Mouse (Mus musculus): ENCODE measurements around the gene Egfr.

Gene Egfr

DNA sequence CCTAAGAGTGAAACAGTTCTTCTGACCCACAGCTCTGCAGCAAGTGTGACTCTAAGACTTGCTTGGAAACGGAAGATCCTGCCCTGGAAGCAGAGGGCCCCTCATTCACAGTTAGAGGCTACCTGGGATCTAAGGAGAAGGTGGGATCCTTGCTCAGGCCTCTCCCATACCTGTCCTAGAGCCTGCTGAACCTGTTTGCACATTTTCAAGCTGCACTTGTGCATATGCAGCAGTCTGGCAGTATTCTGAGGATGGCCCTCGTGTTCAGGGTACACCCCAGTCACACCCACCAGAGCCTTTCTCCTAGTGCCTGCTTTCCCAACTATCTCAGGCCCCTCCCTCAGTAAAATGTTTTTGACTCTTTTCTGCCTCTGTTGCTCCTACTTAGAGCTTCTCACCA is 29.6 kb downstream of the Egfr start:
- no peak for DNase-seq

DNA sequence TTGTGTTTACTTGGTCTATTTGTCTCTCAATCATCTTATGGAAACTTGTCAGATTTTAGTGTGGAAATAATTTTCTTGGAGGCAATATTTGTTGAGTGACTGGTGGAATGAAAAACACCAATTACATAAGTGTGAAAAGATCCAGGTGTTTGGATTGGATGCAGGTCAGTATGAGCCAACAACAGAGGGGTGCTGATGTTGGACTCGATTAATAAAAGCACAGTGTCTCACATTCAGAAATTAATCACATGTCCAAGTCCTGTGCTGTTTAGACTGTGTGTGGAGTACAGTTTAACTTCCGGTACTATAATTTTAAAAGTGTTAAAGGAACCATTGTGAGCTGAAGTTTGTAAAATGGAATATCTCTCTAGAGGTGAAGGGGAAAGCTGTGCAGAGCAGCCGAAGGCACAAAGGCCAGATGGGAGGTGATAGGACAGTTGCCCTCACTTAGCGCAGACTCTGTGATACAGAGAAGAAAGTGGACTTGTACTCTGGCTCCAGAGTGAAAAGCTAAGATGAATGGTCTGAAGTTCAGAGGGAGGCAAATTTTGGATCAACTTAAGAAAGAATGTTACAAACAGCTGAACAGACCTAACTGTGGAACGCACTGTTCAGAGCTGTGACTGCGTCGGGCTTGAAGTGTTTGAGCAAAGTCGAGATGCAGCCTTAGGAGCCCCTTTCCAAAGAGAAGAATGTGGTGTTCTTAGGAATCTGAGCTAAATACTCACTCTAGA is 32.1 kb downstream of the Egfr start:
- peak; percentile 82 for DNase-seq

- no peak for DNase-seq
Observed at GRCm38 (mm10) chr11:16792638-16793585, 40.9 kb downstream of the Egfr start.

- no peak for DNase-seq
Observed at GRCm38 (mm10) chr11:16795012-16795411, 43.0 kb downstream of the Egfr start.

DNA sequence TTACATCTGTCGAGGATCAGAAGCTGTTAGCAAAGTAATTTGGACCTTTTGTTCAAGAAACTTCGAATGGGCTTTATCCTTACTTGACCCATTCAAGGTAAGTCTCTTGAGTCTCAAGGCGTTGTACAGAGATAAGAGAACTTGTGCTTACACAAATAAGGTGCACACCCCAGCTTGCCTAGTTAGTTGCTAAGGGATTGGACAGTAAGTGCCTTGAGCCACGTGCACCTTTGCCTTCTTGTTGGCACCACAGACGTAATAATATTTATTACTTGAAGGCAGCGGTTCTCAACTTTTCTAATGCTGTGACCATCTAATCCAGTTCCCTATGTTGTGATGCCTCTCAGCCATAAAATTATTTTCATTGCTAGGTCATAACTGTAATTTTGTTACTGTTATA is 43.5 kb downstream of the Egfr start:
- DNase-seq: no peak

GRCm38 (mm10) chr11:16797456-16797855 is 45.5 kb downstream of the Egfr start:
- no peak for DNase-seq

DNA sequence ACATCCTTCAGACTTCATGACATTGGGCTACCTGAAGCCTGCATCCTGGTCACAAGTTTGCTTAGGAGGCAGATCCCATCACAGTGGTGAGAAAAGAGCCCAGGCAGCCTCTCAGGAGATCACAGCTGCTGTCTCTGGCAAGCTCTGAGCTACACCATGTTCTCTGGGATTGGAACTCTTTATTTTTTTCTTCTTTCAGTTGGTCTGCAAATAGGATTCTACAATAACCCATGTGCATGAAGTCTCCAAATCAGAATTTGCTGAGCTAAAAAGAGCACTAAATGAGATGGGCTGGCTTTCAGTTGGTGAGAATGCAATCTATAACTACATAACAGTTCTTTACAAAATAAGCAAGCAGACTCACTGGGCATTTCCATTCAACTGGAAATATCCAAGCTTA is 46.1 kb downstream of the Egfr start:
- no peak for DNase-seq

GRCm38 (mm10) chr11:16800507-16800906 is 48.5 kb downstream of the Egfr start:
- DNase-seq: peak; percentile 94

GRCm38 (mm10) chr11:16802668-16803067 is 50.7 kb downstream of the Egfr start:
- DNase-seq: no peak

DNA sequence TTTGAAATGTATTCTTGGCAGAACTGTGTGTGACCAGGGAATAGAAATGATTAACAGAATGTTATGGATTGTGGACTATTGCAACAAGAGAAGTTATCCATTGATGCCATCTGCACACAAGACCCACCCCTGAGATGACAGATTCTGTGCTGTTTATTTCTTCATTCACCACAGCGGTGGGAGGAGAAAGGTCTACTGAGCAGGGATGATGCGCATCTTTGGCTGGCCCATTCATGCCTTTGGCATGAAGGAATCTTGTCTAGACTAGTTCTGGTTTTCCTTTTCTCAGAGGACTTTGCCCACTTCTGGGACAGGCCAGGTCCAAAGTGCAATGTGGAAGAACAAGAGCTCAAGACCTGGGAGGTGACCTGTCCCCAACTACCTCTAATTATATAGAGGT is 52.0 kb downstream of the Egfr start:
- DNase-seq: peak; percentile 95

DNA sequence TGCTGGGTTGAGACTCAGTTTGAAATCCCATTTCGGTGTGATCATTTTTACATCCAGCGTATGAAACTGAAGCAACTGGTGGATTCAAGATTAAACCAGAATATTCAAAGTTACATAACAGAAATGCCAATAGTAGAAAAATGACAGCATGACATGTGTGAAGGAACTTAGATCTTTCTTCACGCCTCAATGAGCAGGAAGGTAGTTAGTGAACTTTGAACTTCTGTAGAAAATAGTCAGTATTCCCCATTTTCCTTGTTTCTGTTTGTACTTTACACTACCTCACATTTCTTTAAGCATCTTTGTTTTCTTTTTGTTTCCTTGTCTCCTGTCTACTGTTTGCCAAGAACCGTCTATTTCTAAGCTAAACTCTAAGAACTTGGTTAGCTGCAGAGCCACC is 53.9 kb downstream of the Egfr start:
- peak; percentile 77 for DNase-seq

- DNase-seq: no peak
Observed at GRCm38 (mm10) chr11:16809161-16809967, 57.4 kb downstream of the Egfr start.

DNA sequence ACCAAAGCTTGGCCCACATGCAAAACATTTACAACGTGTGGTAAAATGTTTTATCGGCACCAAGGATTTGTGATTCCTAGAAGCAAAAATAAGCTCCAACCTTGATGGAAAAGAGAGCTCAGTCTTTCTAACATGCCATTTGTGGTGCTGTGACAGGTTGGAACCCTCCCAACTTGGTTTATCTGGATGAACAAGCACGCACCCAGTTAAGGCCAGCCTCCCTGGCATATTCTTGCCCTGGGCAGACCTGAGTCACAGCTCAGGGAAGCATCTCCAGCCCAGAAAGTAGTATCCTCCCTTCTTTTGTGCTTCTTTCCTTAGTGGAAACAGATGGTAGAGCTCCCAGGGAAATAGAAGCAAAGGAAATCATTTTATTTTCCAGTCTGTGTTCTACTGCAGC is 58.1 kb downstream of the Egfr start:
- DNase-seq: peak; percentile 56

DNA sequence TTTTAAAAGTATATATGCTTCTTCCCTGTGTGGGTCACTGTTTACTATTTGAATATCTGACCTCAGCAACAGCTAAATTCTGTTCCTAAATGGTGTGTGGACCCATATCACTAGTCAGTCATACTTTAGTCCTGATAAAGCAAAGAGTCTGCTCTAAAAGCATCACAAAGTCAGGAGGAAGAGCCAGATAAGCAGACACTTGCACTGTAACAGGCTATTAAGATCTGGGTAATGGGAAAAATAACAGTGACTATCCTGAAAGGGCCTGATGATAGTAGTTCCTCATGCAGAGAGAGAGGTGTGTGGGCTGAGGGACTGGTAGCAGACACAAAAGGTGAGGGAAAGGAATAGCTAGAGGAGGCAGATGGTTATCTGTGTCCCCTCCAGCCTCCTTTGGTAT is 61.3 kb downstream of the Egfr start:
- no peak for DNase-seq

GRCm38 (mm10) chr11:16816414-16816813 is 64.4 kb downstream of the Egfr start:
- DNase-seq: no peak

GRCm38 (mm10) chr11:16817336-16818034 is 65.5 kb downstream of the Egfr start:
- no peak for DNase-seq

DNA sequence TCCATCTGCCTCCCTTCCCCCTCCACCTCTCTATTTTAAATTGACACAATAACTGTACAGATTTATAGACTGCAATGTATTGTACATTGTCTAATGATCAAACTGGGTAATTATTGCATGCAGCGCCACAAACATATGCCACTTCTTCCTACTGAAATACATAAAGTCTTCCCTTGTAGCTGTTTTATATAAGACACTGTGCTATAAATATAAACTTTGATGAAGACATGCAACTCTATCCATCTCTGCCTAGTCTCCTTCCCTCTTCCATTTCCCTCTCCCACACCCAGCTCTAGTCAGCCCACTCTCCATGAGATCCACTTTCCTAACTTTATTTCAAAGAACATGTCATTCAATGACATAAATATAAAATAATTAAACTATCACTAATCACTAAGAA is 67.4 kb downstream of the Egfr start:
- DNase-seq: no peak

GRCm38 (mm10) chr11:16820138-16820537 is 68.1 kb downstream of the Egfr start:
- DNase-seq: no peak

- no peak for DNase-seq
Observed at GRCm38 (mm10) chr11:16821668-16822254, 69.8 kb downstream of the Egfr start.

DNA sequence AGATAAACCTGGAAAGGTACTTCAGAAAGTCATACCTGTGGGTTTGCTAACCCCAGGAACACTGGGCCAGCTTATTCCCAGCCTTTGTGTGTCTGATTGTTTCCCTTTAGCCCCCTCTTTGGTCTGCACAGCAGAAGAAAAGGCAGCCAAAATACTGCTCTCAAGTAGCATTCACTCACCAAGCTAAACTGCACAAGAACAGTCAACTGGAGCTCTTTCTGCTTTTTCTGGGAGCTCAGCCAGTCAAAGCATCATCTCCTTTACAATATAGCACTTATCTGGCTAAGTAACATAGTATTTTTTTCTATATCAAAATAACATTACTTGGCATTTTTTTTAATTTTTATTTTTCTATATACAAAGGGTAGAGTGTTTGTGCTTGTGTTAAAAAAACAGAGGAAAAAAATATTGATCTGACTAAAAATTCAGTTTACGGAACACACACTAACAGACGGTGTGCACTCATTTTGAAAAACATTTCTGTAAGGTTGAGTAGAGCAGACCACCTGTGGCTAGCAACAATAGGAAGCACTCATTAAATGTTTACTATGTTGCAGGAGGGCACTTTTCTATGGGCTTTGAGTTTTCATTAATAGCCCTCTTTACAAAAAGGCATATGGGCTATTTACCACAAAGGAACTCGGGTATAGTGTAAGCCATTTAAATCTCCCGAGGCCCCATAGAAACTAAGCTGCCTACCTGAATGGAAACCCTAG is 72.0 kb downstream of the Egfr start:
- no peak for DNase-seq

- no peak for DNase-seq
Observed at GRCm38 (mm10) chr11:16829468-16829867, 77.5 kb downstream of the Egfr start.

Data from kidney, adult 9 months (tissue).